Mouse (Mus musculus) lung, postnatal 0 days (tissue): ENCODE measurements around the gene Cd244a.

ENCODE experiments used
- CTCF ChIP-seq: IDR thresholded peaks from 2 replicates; pipeline ENCODE4 v1.5.1; 2016; ENCODE audit warnings: antibody characterized with exemption, mild to moderate bottlenecking
- EP300 ChIP-seq: IDR thresholded peaks from 2 replicates; pipeline ENCODE4 v1.6.1; 2016; ENCODE audit warnings: antibody characterized with exemption, mild to moderate bottlenecking, control low read depth

DNA sequence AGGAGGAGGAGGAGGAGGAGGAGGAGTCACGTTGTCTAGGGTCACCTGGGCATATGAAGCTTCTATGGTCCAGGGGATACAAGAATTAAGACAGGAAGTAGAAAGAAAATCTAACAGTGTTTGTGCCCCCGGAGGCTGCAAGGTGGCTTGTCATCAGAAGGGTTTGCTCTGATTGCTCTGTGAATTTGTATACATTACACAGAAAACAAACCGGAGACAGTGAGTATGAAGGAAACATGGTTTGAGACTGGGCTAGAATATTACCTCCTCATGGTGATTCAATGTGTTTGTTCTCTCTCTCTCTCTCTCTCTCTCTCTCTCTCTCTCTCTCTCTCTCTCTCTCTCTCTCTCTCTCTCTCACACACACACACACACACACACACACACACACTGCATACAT is 47.7 kb downstream of the Cd244a start:
- TF ChIP-seq CTCF: no peak
- TF ChIP-seq EP300: no peak
